Mouse (Mus musculus) midbrain, embryonic 12.5 days (tissue): Measurements from ENCODE around the gene Zfp853. TPM values are rescaled to one million over a fixed set of nuclear protein-coding genes. Genes with fewer than 3 reads are reported as not detected.

ENCODE experiments used
- ATAC-seq: fragments of 200-750 bp; cut with Nextera tagmentation; 2 replicates; pipeline ENCODE4 v1.8.0; 2017; ENCODE audit warnings: low read depth, moderate TSS enrichment, moderate library complexity; ENCODE audit not compliant: low FRiP score
- H3K27ac ChIP-seq: fragments of 300-500 bp; sonication (generic); replicated peaks from 2 replicates; pipeline ENCODE4 v1.5.1; 2016; ENCODE audit warnings: mild to moderate bottlenecking
- H3K27me3 ChIP-seq: fragments of 300-500 bp; sonication (generic); 2 replicates; pipeline ENCODE4 v1.6.1; 2016; ENCODE audit warnings: mild to moderate bottlenecking
- H3K36me3 ChIP-seq: fragments of 300-500 bp; sonication (generic); 2 replicates; pipeline ENCODE4 v1.6.1; 2016
- H3K4me1 ChIP-seq: fragments of 300-500 bp; sonication (generic); 2 replicates; pipeline ENCODE4 v1.6.1; 2016
- H3K4me2 ChIP-seq: fragments of 300-500 bp; sonication (generic); replicated peaks from 2 replicates; pipeline ENCODE4 v1.6.1; 2016; ENCODE audit warnings: mild to moderate bottlenecking, moderate library complexity
- H3K4me3 ChIP-seq: fragments of 300-500 bp; sonication (generic); 2 replicates; pipeline ENCODE4 v1.5.1; 2016; ENCODE audit warnings: mild to moderate bottlenecking
- H3K9ac ChIP-seq: fragments of 300-500 bp; sonication (generic); replicated peaks from 2 replicates; pipeline ENCODE4 v1.6.1; 2016; ENCODE audit warnings: mild to moderate bottlenecking, moderate library complexity
- H3K9me3 ChIP-seq: fragments of 300-500 bp; sonication (generic); 2 replicates; pipeline ENCODE4 v1.6.1; 2016; ENCODE audit warnings: mild to moderate bottlenecking
- WGBS: fragments of 180-500 bp; shearing (Covaris S2); methylation state at CpG from one replicate; pipeline ENCODE4 v1.1.7; 2016; 5-methylcytosine and 5-hydroxymethylcytosine counted together
- polyA plus RNA-seq: library from polyadenylated mRNA; unstranded; fragments of >200 nt; fragmentation: Nextera tagmentation; extraction: Ambion mirVana; gene quantifications from 2 replicates; pipeline ENCODE4 v1.2.1, GENCODE M21; 2016

Zfp853 gene
- 0.08 TPM in 1 of 2 replicates, not detected in the other for polyA plus RNA-seq

- H3K4me3 ChIP-seq, result peak within 1 kb of the TSS; percentile 40
- no peak within 1 kb of the TSS for H3K27ac ChIP-seq
- no peak for ATAC-seq
- H3K4me1 ChIP-seq, result peaks cover 12% of the 10 kb centered on the region
- H3K4me2 ChIP-seq, result peak within 1 kb of the TSS; percentile 55
- H3K9ac ChIP-seq, result no peak within 1 kb of the TSS
- H3K9me3 ChIP-seq, result no peaks in the 10 kb centered on the region
- H3K27me3 ChIP-seq, result peaks cover 67% of the 10 kb centered on the region
- WGBS, result 5% methylated on average over 35 of the region's 38 CpGs
- H3K36me3 ChIP-seq, result peaks cover 6% of the 10 kb centered on the region; the same call in 1 of the 2 replicates
Measured at GRCm38 (mm10) chr5:143293404-143293803, at the start of gene Zfp853. Zfp853 (minus strand) TSS chr5:143293623.

DNA sequence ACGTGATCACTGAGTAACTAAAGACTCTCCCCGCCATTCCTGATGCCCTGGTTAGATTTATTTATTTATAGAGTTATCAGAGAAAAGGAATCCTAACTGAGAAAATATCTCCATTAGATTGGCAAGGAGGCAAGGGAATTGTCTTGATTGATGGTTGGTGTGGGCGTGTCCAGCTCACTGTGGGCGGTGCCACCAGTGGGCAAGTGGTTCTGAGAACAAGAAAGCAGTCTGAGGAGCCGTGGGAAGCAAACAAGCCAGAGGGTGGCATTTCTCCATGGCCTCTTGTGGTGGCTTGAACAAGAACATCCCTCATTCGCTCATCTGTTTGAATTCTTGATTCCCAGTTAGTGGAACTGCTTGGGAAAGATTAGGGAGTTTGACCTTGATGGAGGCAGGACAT lies 46.2 kb upstream of the Zfp853 start:
- no peak for ATAC-seq
- no peaks in the 10 kb centered on the region for H3K27me3 ChIP-seq
- WGBS, result 57% methylated on average over 6 of the region's 6 CpGs
- no peak overlapping the region for H3K4me3 ChIP-seq
- no peak overlapping the region for H3K27ac ChIP-seq
- no peak overlapping the region for H3K4me2 ChIP-seq
- H3K9ac ChIP-seq, result no peak overlapping the region
- H3K9me3 ChIP-seq, result no peaks in the 10 kb centered on the region
- H3K4me1 ChIP-seq, result no peaks in the 10 kb centered on the region
- no peaks in the 10 kb centered on the region for H3K36me3 ChIP-seq

- H3K36me3 ChIP-seq, result no peaks in the 10 kb centered on the region
- ATAC-seq, result no peak
- no peak overlapping the region for H3K27ac ChIP-seq
- no peak overlapping the region for H3K9ac ChIP-seq
- no peaks in the 10 kb centered on the region for H3K27me3 ChIP-seq
- no peaks in the 10 kb centered on the region for H3K9me3 ChIP-seq
- no peak overlapping the region for H3K4me3 ChIP-seq
- H3K4me2 ChIP-seq, result no peak overlapping the region
- H3K4me1 ChIP-seq, result no peaks in the 10 kb centered on the region
- WGBS, result 64% methylated on average over 6 of the region's 6 CpGs
Measured at GRCm38 (mm10) chr5:143336559-143336958, 43.1 kb upstream of the Zfp853 start.

DNA sequence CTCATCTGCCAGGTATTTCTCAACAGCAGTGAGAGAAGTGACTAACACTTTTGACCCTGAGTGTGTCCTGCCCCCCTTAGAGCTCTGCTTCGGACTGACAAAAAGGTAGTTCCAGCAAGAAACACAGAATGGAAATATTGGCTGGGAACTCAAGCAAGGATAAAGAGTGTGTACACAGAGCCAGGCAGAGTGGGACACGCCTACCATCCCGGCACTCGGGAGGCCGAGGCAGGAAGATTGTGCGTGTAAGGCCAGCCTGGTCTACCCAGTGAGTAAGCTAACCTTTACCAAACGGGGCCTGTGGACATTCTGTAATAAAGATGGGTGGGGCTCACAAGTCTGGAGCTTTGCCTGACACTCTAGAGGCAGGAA lies 41.7 kb upstream of the Zfp853 start:
- 81% methylated on average over 7 of the region's 7 CpGs for WGBS
- H3K9ac ChIP-seq, result no peak overlapping the region

DNA sequence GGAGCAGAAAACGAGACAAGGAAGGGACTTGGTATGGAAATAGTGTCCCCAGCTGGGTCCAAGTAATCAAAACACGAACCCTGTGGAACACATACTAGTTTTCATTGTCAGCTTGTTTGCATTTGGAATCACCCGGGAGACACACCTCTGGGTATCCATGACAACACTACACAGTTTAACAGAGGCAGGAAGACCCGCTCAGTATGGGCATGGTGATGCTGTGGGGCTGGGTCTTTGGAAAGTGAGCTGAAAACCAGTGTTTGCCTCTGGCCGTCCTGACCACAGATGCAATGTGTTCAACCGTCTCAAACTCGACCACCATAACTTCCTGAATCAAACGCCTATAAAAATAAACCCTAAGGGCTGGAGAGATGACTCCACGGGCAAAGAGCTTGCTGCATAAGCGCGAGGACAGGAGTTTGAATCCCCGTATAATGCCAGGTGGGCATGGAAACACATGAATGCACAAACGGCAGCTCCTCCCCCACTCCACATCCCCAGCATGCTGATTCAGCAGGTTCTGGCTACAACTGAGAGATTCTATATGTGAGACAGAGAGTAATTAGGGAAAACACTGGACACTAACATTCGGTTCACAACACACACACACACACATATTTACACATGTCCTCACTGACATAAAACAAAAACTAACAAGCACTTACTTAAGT lies 41.1 kb upstream of the Zfp853 start:
- no peak for ATAC-seq
- H3K9me3 ChIP-seq, result no peaks in the 10 kb centered on the region
- H3K4me1 ChIP-seq, result peaks cover 7% of the 10 kb centered on the region
- H3K27ac ChIP-seq, result no peak overlapping the region
- H3K27me3 ChIP-seq, result no peaks in the 10 kb centered on the region
- H3K4me3 ChIP-seq, result no peak overlapping the region
- no peaks in the 10 kb centered on the region for H3K36me3 ChIP-seq
- no peak overlapping the region for H3K4me2 ChIP-seq
- H3K9ac ChIP-seq, result no peak overlapping the region
- 74% methylated on average over 14 of the region's 14 CpGs for WGBS

More for the DNA sequence above, 41.7 kb upstream of the Zfp853 start:
- ATAC-seq, result no peak
- Histone ChIP-seq H3K36me3 (no peaks in the 10 kb centered on the region), H3K4me1 (peaks cover 2% of the 10 kb centered on the region), H3K4me3 (no peak overlapping the region), H3K9me3 (no peaks in the 10 kb centered on the region), H3K27ac (no peak overlapping the region), H3K27me3 (no peaks in the 10 kb centered on the region), H3K4me2 (no peak overlapping the region)

DNA sequence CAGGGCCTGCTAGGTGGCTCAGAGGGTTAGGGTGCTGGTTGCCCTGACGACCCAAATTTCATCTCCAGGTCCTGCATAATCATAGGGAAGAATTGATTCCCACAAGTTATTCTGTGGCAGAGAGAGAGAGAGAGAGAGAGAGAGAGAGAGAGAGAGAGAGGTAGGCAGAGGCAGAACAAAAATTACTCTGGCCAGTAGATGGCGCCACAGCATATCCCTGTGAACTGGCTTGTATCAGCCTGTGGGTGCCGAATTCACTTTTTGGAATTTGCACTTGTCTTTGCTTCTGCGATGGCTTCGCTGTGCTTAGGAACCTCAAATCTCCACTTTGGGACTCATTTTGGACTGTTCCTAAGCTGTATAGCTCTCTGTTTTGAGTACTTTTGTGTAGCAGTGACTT lies 40.4 kb upstream of the Zfp853 start:
- no peak overlapping the region for H3K4me3 ChIP-seq
- H3K4me1 ChIP-seq, result peaks cover 7% of the 10 kb centered on the region
- no peak overlapping the region for H3K9ac ChIP-seq
- H3K36me3 ChIP-seq, result no peaks in the 10 kb centered on the region
- WGBS, result 17% methylated on average over 5 of the region's 5 CpGs
- H3K4me2 ChIP-seq, result no peak overlapping the region
- H3K27ac ChIP-seq, result no peak overlapping the region
- ATAC-seq, result no peak
- H3K27me3 ChIP-seq, result no peaks in the 10 kb centered on the region
- H3K9me3 ChIP-seq, result no peaks in the 10 kb centered on the region

DNA sequence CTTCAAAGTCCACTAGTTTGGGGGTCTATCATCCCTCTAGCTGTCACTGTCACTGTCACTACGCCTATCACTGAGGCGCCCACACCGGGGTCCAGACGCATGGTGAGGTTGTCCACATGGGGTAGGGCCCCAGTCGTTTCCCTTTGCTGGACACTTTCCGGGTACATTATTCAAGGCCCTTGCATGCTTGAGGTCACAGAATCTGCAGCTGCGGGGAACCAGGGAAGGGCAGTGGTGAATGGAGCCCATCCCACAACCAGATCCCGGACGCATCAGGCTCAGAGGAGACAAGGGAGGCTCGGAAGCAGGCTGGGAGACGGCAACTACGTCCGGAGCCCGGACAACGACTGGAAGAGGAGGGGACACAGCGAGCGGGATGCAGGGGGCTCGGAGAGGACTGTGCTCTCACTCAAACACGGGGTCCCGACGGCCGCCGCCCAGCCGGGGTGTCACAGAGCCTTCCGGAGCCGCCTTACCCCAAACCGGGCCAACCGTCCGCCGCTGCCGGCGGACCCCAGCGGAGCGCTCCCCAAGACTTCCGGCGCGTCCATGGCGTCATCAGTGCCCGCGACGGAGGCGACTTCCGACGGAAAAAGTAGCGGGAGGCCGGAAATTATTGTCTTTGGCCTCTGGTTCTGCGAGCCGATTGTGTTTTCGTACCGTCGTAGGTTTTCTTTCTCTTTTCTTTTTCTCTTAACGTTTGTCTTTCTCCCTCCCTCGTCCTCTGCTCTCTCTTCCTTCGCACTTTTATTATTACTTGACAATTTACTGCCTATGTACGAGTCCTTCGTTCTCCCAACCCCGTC lies 35.5 kb upstream of the Zfp853 start, which contains the start of gene Zdhhc4:
Gene Zdhhc4, minus strand, starts transcription at position 567 of the 806 bp plus-strand sequence.
- under 1% methylated on average over 56 of the region's 57 CpGs for WGBS
- Histone ChIP-seq H3K27ac (peak within 1 kb of the TSS; percentile 76), H3K4me1 (peaks cover 20% of the 10 kb centered on the region)

GRCm38 (mm10) chr5:143317288-143317610 lies 23.8 kb upstream of the Zfp853 start:
- peaks cover 77% of the 10 kb centered on the region for H3K36me3 ChIP-seq
- H3K27ac ChIP-seq, result no peak overlapping the region
- ATAC-seq, result no peak
- no peaks in the 10 kb centered on the region for H3K9me3 ChIP-seq
- H3K4me3 ChIP-seq, result no peak overlapping the region
- no peak overlapping the region for H3K4me2 ChIP-seq
- 84% methylated on average over 8 of the region's 8 CpGs for WGBS
- H3K9ac ChIP-seq, result no peak overlapping the region
- no peaks in the 10 kb centered on the region for H3K27me3 ChIP-seq
- H3K4me1 ChIP-seq, result peaks cover 20% of the 10 kb centered on the region

More for the DNA sequence above, 35.5 kb upstream of the Zfp853 start, which contains the start of gene Zdhhc4:
- peak; percentile 78 for ATAC-seq
- Histone ChIP-seq H3K36me3 (peaks cover 27% of the 10 kb centered on the region), H3K9ac (peak within 1 kb of the TSS; percentile 93), H3K9me3 (no peaks in the 10 kb centered on the region), H3K4me3 (peak within 1 kb of the TSS; percentile 94), H3K4me2 (peak within 1 kb of the TSS; percentile 95), H3K27me3 (no peaks in the 10 kb centered on the region)

DNA sequence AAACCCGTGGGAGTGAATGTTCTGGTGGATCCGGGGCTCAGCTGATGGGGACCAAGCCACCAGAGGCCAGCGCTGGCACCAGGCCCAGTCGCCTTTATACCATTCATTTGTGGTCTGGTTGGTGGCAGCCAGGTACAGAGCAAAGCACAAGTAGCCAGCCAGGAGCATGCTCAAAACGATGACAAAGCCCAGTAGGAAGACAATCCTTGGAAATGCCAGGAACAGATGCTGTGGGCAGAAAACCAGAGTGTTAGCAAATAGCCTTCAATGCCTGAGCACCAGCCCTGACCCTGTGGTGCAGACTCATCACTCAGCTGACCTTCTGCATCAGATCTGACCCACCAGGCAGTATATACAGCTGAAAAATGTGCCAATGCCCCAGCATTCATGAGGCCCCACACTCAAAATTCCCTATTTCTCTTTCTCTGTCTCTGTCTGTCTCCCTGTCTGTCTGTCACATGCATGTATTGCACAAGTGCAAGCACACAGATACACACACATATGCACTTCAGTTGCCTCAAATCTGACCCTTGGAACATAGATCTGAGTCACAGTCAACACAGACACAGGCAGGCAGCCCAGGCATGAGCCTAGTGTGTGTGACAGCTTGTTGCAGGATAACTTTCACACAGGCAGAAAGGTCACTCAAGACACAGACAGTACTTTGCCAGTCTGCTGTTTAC lies 23.3 kb upstream of the Zfp853 start:
- Histone ChIP-seq H3K27ac (no peak overlapping the region), H3K9me3 (no peaks in the 10 kb centered on the region), H3K36me3 (peaks cover 77% of the 10 kb centered on the region), H3K4me3 (no peak overlapping the region), H3K4me1 (peaks cover 20% of the 10 kb centered on the region), H3K27me3 (no peaks in the 10 kb centered on the region), H3K4me2 (no peak overlapping the region), H3K9ac (no peak overlapping the region)
- WGBS, result 88% methylated on average over 5 of the region's 5 CpGs
- no peak for ATAC-seq

- peak overlapping the region; percentile 97; the same call in 1 of the 2 replicates for H3K27ac ChIP-seq
- H3K36me3 ChIP-seq, result peaks cover 77% of the 10 kb centered on the region
- H3K9me3 ChIP-seq, result no peaks in the 10 kb centered on the region
Measured at GRCm38 (mm10) chr5:143315514-143315888, 22.1 kb upstream of the Zfp853 start.

GRCm38 (mm10) chr5:143314730-143315513 lies 21.5 kb upstream of the Zfp853 start, which contains the start of gene E130309D02Rik:
E130309D02Rik (minus strand) TSS chr5:143315360.
- Histone ChIP-seq H3K36me3 (peaks cover 77% of the 10 kb centered on the region), H3K27ac (peak within 1 kb of the TSS; percentile 97), H3K9ac (peak within 1 kb of the TSS; percentile 96), H3K27me3 (no peaks in the 10 kb centered on the region), H3K4me1 (peaks cover 20% of the 10 kb centered on the region), H3K9me3 (no peaks in the 10 kb centered on the region), H3K4me2 (peak within 1 kb of the TSS; percentile 83), H3K4me3 (peak within 1 kb of the TSS; percentile 89)
- peak; percentile 85 for ATAC-seq
- under 1% methylated on average over 91 of the region's 101 CpGs for WGBS

More at GRCm38 (mm10) chr5:143315514-143315888, 22.1 kb upstream of the Zfp853 start:
- peak; percentile 61; the same call in 1 of the 2 replicates for ATAC-seq
- Histone ChIP-seq H3K27me3 (no peaks in the 10 kb centered on the region), H3K4me2 (peak overlapping the region; percentile 83), H3K9ac (peak overlapping the region; percentile 96; the same call in 1 of the 2 replicates), H3K4me3 (peak overlapping the region; percentile 89), H3K4me1 (peaks cover 20% of the 10 kb centered on the region)
- 14% methylated on average over 8 of the region's 8 CpGs for WGBS
